Mouse (Mus musculus): ENCODE data around the gene Rnf217.

DNA sequence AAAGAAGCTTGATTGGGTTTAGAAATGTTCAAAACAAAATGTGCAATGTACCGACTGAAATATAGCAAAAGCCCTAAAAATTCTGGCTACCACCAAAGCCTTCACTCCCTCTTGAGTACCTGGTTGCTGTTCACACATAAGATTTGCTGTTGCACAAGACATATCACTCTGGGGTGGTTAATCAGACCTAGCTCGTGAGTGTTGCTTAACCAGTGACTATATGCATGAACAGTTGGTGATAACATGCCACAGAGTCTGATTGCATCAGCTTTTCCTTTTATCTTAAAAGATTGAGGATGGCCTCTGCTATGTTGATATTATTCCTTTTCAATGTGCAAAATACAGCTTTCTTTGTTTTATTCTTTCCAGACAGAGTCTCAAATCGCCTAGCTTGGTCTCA, 38.3 kb upstream of the Rnf217 start:
- TF ChIP-seq POLR2A (IDR thresholded peaks at IDR 0.05; ENCODE audit: borderline replicate concordance, insufficient read depth, low read length) (no peak), CTCF (IDR thresholded peaks at IDR 0.05; ENCODE audit: borderline replicate concordance, insufficient read depth, low read depth, low read length) (no peak)

Measured in cerebellum, adult 2 months (tissue).